Mouse (Mus musculus) G1E (cell line): ENCODE data around the gene Snrpa.

Experiments used
- CTCF ChIP-seq: IDR thresholded peaks from 2 replicates; pipeline ENCODE4 v1.5.1; 2012; ENCODE audit warnings: low read depth, low read length, inconsistent platforms, mixed read lengths
- POLR2AphosphoS5 ChIP-seq: IDR thresholded peaks from 2 replicates; pipeline ENCODE4 v1.6.1; 2012; ENCODE audit warnings: low read depth, low read length, inconsistent platforms; ENCODE audit not compliant: insufficient replicate concordance

GRCm38 (mm10) chr7:27243211-27243610 lies 47.1 kb upstream of the Snrpa start:
- TF ChIP-seq POLR2AphosphoS5 = no peak
- no peak for TF ChIP-seq CTCF
